Mouse (Mus musculus) megakaryocyte, embryonic 14.5 days (primary cell): Measurements from ENCODE around the gene Gm49450.

Experiments used
- FLI1 ChIP-seq: IDR thresholded peaks from 2 replicates; pipeline ENCODE4 v1.6.1; 2012; ENCODE audit warnings: low read length, inconsistent platforms, mixed read lengths
- GATA1 ChIP-seq: IDR thresholded peaks from 3 replicates; pipeline ENCODE4 v1.6.1; 2012; ENCODE audit warnings: mixed read lengths, low read length, inconsistent platforms, borderline replicate concordance

GRCm38 (mm10) chr15:98897495-98897894 is 55.9 kb downstream of the Gm49450 start:
- TF ChIP-seq GATA1: no peak
- TF ChIP-seq FLI1: no peak
